Mouse (Mus musculus): ENCODE data around the gene 3110001I22Rik.

- TF ChIP-seq USF1 (IDR thresholded peaks at IDR 0.05; ENCODE audit: low read depth, low read length) = no peak
- TF ChIP-seq EP300 (IDR thresholded peaks at IDR 0.05; ENCODE audit: low read depth in 1 of 2, low read length in 2 of 2) = no peak
- TF ChIP-seq NELFE (IDR thresholded peaks at IDR 0.05; ENCODE audit: low read depth, low read length) = no peak
- TF ChIP-seq MAFK (IDR thresholded peaks at IDR 0.05; ENCODE audit: borderline replicate concordance, low read depth, low read length) = no peak
- TF ChIP-seq POLR2A (IDR thresholded peaks at IDR 0.05; ENCODE audit: control insufficient read depth in 1 of 2, insufficient read depth in 1 of 2, low read depth in 1 of 2, low read length in 2 of 2, poor library complexity in 1 of 2) = no peak
- TF ChIP-seq TAL1 (IDR thresholded peaks at IDR 0.05; ENCODE audit: low read length) = no peak
- TF ChIP-seq CTCF (IDR thresholded peaks at IDR 0.05 in 2 of 3, conservative IDR thresholded peaks at IDR 0.05 in 1 of 3; ENCODE audit: control insufficient read depth in 1 of 3, insufficient read depth in 1 of 3, low read depth in 2 of 3, low read length in 3 of 3, poor library complexity in 1 of 3, severe bottlenecking in 1 of 3) = peak; percentile 28 to 53 (median 39); a peak in 5 of 6 replicates
- TF ChIP-seq GATA1 (IDR thresholded peaks at IDR 0.05; ENCODE audit: low read depth, low read length) = no peak
- TF ChIP-seq MEF2A (IDR thresholded peaks at IDR 0.05; ENCODE audit: extremely low read depth, insufficient replicate concordance, low read depth, low read length, poor library complexity, severe bottlenecking) = no peak
- no peak for TF ChIP-seq USF2 (IDR thresholded peaks at IDR 0.05; ENCODE audit: borderline replicate concordance in 1 of 2, insufficient read depth in 1 of 2, low read depth in 1 of 2, low read length in 2 of 2)
- TF ChIP-seq ZKSCAN1 (IDR thresholded peaks at IDR 0.05; ENCODE audit: low read depth, low read length) = no peak
- no peak for TF ChIP-seq KAT2A (conservative IDR thresholded peaks at IDR 0.05; ENCODE audit: low read depth, low read length)
Observed at GRCm38 (mm10) chr16:13640064-13640463, 31.7 kb upstream of the 3110001I22Rik start.

Measured in MEL (cell line).